Mouse (Mus musculus) thymus, postnatal 25 days (tissue): ENCODE measurements around the gene Il11.

Source experiments
- DNase-seq: peaks from one replicate; pipeline ENCODE4 v3.0.0; 2022

Gene Il11

GRCm38 (mm10) chr7:4783667-4784268 lies 1.1 kb upstream of the Il11 start:
- DNase-seq = no peak

GRCm38 (mm10) chr7:4782130-4782529 lies 529 bp downstream of the Il11 start:
- no peak for DNase-seq

DNA sequence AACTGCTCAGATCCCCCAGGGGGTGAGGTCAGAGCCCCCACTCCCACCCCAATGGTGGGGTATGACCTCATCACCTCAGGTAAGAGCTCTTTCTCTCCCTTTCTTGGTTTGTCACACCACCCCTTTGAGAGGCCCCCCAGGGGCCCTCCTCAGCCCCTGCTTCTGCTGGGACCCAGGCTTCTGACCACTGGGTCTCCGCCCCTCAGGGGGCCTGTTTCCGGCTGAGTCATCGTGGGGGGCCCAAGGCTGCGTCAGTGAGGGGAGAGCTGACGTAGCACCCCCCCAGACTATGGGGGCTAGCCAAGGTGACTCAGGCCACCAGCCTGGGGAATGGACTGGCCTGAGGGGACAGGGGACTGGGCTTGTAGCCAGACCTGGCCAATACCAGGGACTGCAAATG lies 2.7 kb downstream of the Il11 start:
- DNase-seq = no peak

- DNase-seq = no peak
Measured at GRCm38 (mm10) chr7:4777851-4778637, 4.6 kb downstream of the Il11 start.

- DNase-seq = peak; percentile 30
Measured at GRCm38 (mm10) chr7:4776861-4777830, 5.5 kb downstream of the Il11 start.

- no peak for DNase-seq
Measured at GRCm38 (mm10) chr7:4776131-4776530, 6.5 kb downstream of the Il11 start.

- DNase-seq = no peak
Measured at GRCm38 (mm10) chr7:4771202-4771601, 11.5 kb downstream of the Il11 start, which contains the start of gene Fam71e2. Fam71e2 (minus strand) TSS chr7:4771302.

- DNase-seq = no peak
Measured at GRCm38 (mm10) chr7:4764946-4765710, 17.5 kb downstream of the Il11 start.

DNA sequence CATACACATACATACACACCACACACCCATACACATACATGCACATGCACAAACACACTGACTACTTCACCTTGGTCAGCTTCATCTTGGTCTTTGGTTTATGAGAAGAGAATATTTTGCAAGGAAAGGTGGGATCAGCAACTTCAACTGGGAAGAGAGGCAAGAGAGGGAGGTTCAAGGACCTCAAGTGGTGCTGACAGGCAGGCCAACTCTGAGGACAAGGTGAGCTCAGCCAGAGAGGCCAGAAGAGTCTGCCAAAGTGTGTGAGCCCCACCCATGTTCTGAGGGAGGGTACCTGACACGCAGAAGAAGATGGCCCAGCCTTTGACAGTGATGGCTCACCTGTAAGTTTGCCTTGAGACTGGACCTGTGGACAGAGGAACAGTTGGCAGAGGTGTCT lies 23.0 kb downstream of the Il11 start:
- no peak for DNase-seq

GRCm38 (mm10) chr7:4752821-4753570 lies 29.7 kb downstream of the Il11 start, which contains the start of gene Cox6b2:
Cox6b2 (minus strand) TSS chr7:4753094.
- DNase-seq = peak; percentile 88

- peak; percentile 12 for DNase-seq
Measured at GRCm38 (mm10) chr7:4751971-4752820, 30.5 kb downstream of the Il11 start.

- no peak for DNase-seq
Measured at GRCm38 (mm10) chr7:4749169-4749568, 33.5 kb downstream of the Il11 start.

- DNase-seq = no peak
Measured at GRCm38 (mm10) chr7:4748321-4748720, 34.3 kb downstream of the Il11 start.

GRCm38 (mm10) chr7:4747156-4747899 lies 35.3 kb downstream of the Il11 start:
- DNase-seq = no peak

GRCm38 (mm10) chr7:4746326-4746980 lies 36.2 kb downstream of the Il11 start:
- no peak for DNase-seq

DNA sequence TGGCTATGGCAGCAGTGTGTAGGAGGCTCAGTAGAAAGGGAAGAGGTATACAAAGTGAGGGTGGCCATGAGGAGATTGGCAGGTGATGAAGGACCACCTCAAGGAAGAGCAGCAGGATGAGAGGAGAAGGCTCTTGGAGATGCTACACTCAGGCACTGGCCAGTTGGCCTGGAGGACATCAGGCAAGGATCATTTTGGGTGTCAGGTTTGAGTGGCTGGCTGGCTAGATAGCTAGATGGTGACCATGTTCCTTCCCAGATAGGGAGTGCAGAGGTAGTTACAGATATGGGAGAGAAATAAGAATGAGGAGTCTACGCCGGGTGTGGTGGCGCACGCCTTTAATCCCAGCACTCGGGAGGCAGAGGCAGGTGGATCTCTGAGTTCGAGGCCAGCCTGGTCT lies 37.8 kb downstream of the Il11 start:
- DNase-seq = no peak

DNA sequence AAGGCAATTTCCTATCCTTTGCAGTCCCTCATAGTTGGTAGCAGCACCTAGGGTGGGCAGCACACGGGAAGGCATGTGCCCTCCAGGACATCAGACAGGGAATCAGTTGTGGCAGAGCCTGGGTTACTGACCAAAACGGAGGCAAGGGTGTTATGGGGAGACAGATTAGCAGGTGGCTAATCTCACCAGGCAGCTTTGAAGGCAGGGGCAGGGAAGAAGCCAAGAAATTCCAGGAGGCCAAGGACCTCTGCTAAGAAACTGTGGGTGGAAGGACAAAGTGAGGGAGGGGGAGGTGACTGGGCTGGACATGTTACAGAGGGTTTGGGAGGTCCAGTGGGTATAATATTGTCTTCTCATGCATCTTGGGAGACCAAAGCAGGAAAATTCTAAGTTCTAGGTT lies 39.3 kb downstream of the Il11 start:
- DNase-seq = no peak

DNA sequence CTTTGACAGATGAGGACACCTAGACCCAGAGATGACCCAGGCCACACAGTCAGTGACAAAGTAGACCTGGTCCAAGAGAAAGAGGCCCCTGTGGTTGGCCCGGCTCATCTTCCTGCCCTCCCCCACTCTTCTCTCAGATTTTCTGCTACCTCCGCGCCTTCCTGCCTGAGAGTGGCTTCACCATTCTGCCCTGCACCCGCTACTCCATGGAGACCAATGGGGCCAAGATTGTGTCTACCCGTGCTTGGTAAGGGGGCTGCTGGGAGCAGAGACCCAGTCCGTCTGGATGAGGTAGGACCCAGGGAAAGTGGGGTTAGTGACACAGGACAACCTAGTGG lies 40.2 kb downstream of the Il11 start:
- no peak for DNase-seq

- DNase-seq = no peak
Measured at GRCm38 (mm10) chr7:4741672-4742481, 40.8 kb downstream of the Il11 start.
